Mouse (Mus musculus): Measurements from ENCODE around the gene Agrp. TPM values are rescaled to one million over a fixed set of nuclear protein-coding genes. Genes with fewer than 3 reads are reported as not detected.

The Agrp gene
- polyA plus RNA-seq, 1 experiment: not detected

DNA sequence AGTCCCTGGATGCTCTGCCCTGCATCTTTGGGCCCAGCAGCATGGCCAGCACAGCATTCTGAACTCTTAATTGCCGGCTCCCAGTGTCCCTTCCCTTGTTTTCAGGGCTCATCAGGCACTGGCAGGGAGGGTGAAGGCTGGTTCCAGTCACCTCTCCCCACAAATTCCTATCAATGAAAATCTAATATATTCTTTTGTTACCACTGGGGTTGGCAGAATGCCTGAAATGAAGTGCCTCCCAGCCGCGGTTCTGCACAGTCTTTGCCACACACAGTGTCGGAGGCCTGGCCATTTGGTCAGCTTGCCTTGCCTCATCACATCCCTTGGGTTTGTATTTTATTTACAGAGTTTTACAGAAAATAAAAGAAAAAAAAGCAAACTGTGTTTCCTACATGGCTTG, 15.4 kb downstream of the Agrp start:
- TF ChIP-seq EP300 (IDR thresholded peaks at IDR 0.05; ENCODE audit: insufficient read depth, low read depth, low read length) (no peak), POLR2A (IDR thresholded peaks at IDR 0.05; ENCODE audit: insufficient read depth, low read length) (no peak), CTCF (IDR thresholded peaks at IDR 0.05; ENCODE audit: low read depth, low read length) (no peak)
- Histone ChIP-seq H3K9me3 (replicated peaks; ENCODE audit: control insufficient read depth, insufficient read depth, low read length, poor library complexity, severe bottlenecking) (no peaks in the 10 kb centered on the region), H3K4me1 (ENCODE audit: control insufficient read depth, insufficient read depth, low read length) (peaks cover 3% of the 10 kb centered on the region), H3K27me3 (ENCODE audit: control insufficient read depth, insufficient read depth, low read length, poor library complexity, severe bottlenecking) (no peaks in the 10 kb centered on the region), H3K36me3 (ENCODE audit: control insufficient read depth, insufficient read depth, low read length, poor library complexity, severe bottlenecking) (no peaks in the 10 kb centered on the region), H3K4me3 (ENCODE audit: low read depth, low read length) (no peak overlapping the region), H3K27ac (ENCODE audit: insufficient read depth, low read length) (no peak overlapping the region), H3K9ac (ENCODE audit: low read depth, poor library complexity, severe bottlenecking) (no peak overlapping the region)

DNA sequence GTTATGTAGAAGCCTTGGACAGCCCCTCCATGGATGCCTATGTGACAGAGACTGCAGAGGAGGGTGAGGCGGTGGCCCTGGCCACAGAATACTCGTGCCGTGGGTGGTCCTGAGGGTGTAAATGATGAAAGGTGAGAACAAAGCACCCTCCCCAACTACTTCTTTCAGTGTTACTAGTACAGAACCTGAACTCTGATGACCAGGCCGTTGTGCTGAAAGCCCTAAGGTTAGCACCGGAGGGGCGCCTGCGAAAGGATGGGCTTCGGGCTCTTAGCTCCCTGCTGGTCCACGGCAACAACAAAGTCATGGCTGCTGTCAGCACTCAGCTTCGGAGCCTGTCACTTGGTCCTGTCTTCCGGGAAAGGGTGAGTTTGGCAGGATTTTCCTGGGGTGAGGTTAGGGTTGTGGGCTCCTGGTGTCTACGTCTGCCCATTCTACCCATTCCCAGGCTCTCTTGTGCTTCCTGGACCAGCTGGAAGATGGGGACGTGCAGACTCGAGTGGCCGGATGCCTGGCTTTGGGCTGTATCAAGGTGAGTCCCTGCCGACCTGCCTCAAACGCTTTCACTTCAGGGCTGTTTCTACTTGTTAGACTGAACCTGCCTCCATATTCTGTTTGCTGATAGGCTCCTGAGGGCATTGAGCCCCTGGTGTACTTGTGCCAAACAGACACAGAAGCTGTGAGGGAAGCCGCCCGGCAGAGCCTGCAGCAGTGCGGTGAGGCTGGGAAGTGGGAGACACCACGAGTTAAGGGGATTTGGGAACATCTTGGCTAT, 16.1 kb downstream of the Agrp start:
- H3K9me3 ChIP-seq (replicated peaks; ENCODE audit: control insufficient read depth, insufficient read depth, low read length, poor library complexity, severe bottlenecking): no peaks in the 10 kb centered on the region
- no peak overlapping the region for H3K9ac ChIP-seq (ENCODE audit: low read depth, poor library complexity, severe bottlenecking)
- peaks cover 3% of the 10 kb centered on the region for H3K4me1 ChIP-seq (ENCODE audit: control insufficient read depth, insufficient read depth, low read length)
- H3K27ac ChIP-seq (ENCODE audit: insufficient read depth, low read length): no peak overlapping the region
- no peak overlapping the region for H3K4me3 ChIP-seq (ENCODE audit: low read depth, low read length)
- no peaks in the 10 kb centered on the region for H3K27me3 ChIP-seq (ENCODE audit: control insufficient read depth, insufficient read depth, low read length, poor library complexity, severe bottlenecking)
- TF ChIP-seq CTCF (IDR thresholded peaks at IDR 0.05; ENCODE audit: low read depth, low read length): no peak
- no peak for TF ChIP-seq EP300 (IDR thresholded peaks at IDR 0.05; ENCODE audit: insufficient read depth, low read depth, low read length)
- H3K36me3 ChIP-seq (ENCODE audit: control insufficient read depth, insufficient read depth, low read length, poor library complexity, severe bottlenecking): peaks cover 2% of the 10 kb centered on the region; the same call in 1 of the 2 replicates

DNA sequence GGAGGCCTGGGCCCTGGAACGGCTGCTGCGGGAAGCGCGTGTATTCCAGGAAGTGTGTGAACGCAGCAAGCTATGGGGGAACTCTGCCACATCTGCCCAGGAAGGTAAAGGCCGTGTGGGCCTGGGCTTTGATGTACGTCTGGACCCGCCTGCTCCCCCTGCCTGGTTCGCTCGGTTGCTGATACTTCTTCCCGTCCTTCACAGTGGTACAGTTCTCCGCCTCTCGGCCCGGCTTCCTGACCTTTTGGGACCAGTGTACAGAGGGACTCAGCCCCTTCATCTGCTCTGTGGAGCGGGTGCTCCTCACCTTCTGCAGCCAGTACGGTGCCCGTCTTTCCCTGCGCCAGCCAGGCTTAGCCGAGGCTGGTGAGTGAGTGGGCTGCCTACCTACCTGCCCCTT, 17.0 kb downstream of the Agrp start:
- Histone ChIP-seq H3K9me3 (replicated peaks; ENCODE audit: control insufficient read depth, insufficient read depth, low read length, poor library complexity, severe bottlenecking) (no peaks in the 10 kb centered on the region), H3K4me1 (ENCODE audit: control insufficient read depth, insufficient read depth, low read length) (peaks cover 3% of the 10 kb centered on the region), H3K27me3 (ENCODE audit: control insufficient read depth, insufficient read depth, low read length, poor library complexity, severe bottlenecking) (no peaks in the 10 kb centered on the region), H3K36me3 (ENCODE audit: control insufficient read depth, insufficient read depth, low read length, poor library complexity, severe bottlenecking) (peaks cover 5% of the 10 kb centered on the region; the same call in 1 of the 2 replicates), H3K9ac (ENCODE audit: low read depth, poor library complexity, severe bottlenecking) (0 out of 2 replicates have a peak overlapping the region, but pooled peaks have one; percentile 4), H3K4me3 (ENCODE audit: low read depth, low read length) (peak overlapping the region; percentile 11; the same call in 1 of the 2 replicates), H3K27ac (ENCODE audit: insufficient read depth, low read length) (no peak overlapping the region)
- TF ChIP-seq EP300 (IDR thresholded peaks at IDR 0.05; ENCODE audit: insufficient read depth, low read depth, low read length) (no peak), POLR2A (IDR thresholded peaks at IDR 0.05; ENCODE audit: insufficient read depth, low read length) (no peak), CTCF (IDR thresholded peaks at IDR 0.05; ENCODE audit: low read depth, low read length) (no peak)

DNA sequence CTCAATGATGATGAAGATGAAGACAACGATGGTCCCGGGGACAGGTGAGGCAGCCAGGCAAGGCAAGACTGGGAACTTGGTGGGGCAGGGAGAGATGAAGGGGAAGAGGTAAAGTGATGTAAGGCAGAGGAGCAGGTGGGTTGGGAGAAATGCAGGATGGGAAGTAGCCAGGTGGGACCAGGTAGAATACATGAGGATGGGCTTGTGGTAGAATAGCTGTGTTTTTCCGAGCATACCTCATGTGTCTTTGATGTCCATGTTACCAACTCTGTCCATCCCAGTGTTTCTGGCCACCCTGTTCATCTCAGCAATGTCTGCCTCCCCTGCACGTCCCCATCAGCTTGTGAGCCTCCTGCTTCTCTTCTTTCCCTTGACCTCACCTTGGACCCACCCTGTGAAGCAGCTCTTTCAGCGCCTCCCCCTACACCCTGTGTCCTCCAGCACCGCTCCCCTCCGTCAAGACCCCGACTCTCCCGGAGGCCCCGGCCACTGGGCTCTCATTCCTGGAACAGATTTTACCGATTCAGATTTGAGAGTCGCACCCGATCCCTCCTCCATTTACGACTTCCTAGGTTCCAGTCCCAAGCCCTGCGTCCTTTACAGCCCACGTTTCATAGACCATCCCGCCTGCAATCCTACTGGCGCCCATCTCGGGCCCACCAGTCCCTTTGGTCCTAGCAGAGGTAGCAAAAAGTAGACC, 18.2 kb downstream of the Agrp start:
- H3K4me3 ChIP-seq (ENCODE audit: low read depth, low read length): no peak overlapping the region
- no peak overlapping the region for H3K27ac ChIP-seq (ENCODE audit: insufficient read depth, low read length)
- H3K9me3 ChIP-seq (replicated peaks; ENCODE audit: control insufficient read depth, insufficient read depth, low read length, poor library complexity, severe bottlenecking): no peaks in the 10 kb centered on the region
- peaks cover 3% of the 10 kb centered on the region for H3K4me1 ChIP-seq (ENCODE audit: control insufficient read depth, insufficient read depth, low read length)
- peaks cover 5% of the 10 kb centered on the region; the same call in 1 of the 2 replicates for H3K36me3 ChIP-seq (ENCODE audit: control insufficient read depth, insufficient read depth, low read length, poor library complexity, severe bottlenecking)
- H3K9ac ChIP-seq (ENCODE audit: low read depth, poor library complexity, severe bottlenecking): no peak overlapping the region
- TF ChIP-seq POLR2A (IDR thresholded peaks at IDR 0.05; ENCODE audit: insufficient read depth, low read length) (no peak), CTCF (IDR thresholded peaks at IDR 0.05; ENCODE audit: low read depth, low read length) (no peak), EP300 (IDR thresholded peaks at IDR 0.05; ENCODE audit: insufficient read depth, low read depth, low read length) (no peak)
- H3K27me3 ChIP-seq (ENCODE audit: control insufficient read depth, insufficient read depth, low read length, poor library complexity, severe bottlenecking): no peaks in the 10 kb centered on the region

DNA sequence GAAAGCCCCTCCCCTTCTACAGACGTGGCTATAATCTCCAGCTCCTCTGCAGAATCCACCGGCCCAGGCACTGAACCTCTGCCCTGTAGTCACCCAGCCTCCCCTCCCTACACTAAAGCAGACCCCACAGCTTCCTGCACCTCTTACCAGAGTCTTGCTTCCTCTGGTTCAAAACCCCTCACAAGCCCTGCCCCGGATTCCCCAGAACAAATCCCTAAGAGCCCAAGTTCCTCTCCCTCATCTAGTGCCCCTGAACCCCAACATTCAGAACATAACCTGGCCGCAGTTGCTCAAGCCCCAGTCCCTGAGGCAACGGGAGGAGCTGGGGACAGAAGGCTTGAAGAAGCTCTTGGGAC, 18.9 kb downstream of the Agrp start:
- Histone ChIP-seq H3K27me3 (ENCODE audit: control insufficient read depth, insufficient read depth, low read length, poor library complexity, severe bottlenecking) (no peaks in the 10 kb centered on the region), H3K9me3 (replicated peaks; ENCODE audit: control insufficient read depth, insufficient read depth, low read length, poor library complexity, severe bottlenecking) (no peaks in the 10 kb centered on the region), H3K27ac (ENCODE audit: insufficient read depth, low read length) (no peak overlapping the region), H3K9ac (ENCODE audit: low read depth, poor library complexity, severe bottlenecking) (no peak overlapping the region), H3K4me3 (ENCODE audit: low read depth, low read length) (no peak overlapping the region), H3K4me1 (ENCODE audit: control insufficient read depth, insufficient read depth, low read length) (no peaks in the 10 kb centered on the region), H3K36me3 (ENCODE audit: control insufficient read depth, insufficient read depth, low read length, poor library complexity, severe bottlenecking) (peaks cover 5% of the 10 kb centered on the region; the same call in 1 of the 2 replicates)
- TF ChIP-seq POLR2A (IDR thresholded peaks at IDR 0.05; ENCODE audit: insufficient read depth, low read length) (no peak), EP300 (IDR thresholded peaks at IDR 0.05; ENCODE audit: insufficient read depth, low read depth, low read length) (no peak), CTCF (IDR thresholded peaks at IDR 0.05; ENCODE audit: low read depth, low read length) (no peak)
